Mouse (Mus musculus) lung, postnatal 0 days (tissue): ENCODE results near the gene Itprip.

Source experiments
- CTCF ChIP-seq: IDR thresholded peaks from 2 replicates; pipeline ENCODE4 v1.5.1; 2016; ENCODE audit warnings: antibody characterized with exemption, mild to moderate bottlenecking
- EP300 ChIP-seq: IDR thresholded peaks from 2 replicates; pipeline ENCODE4 v1.6.1; 2016; ENCODE audit warnings: antibody characterized with exemption, mild to moderate bottlenecking, control low read depth

DNA sequence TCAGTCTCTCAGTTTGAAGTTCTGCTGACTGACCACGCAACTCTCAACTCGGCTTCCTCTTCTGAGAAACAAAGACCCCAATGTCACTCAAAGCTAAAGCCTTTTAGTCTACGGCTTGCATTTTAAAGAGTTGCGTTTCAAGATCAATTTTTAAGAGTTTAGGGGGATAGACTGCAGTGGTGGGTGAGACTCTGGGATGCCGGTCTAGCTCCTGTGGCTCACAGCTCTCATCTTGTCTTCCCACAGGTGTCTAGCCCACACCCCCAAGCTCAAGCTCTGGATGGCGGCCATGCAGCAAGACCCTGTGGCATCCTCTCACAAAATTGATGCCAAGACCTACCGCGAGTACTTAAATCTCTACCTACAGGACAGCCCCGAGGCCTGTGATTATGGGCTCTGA, 55.0 kb downstream of the Itprip start:
- TF ChIP-seq CTCF, result no peak
- no peak for TF ChIP-seq EP300
